Mouse (Mus musculus) ES-E14 (cell line): Measurements from ENCODE around the gene Iqschfp. TPM values are rescaled to one million over a fixed set of nuclear protein-coding genes. Genes with fewer than 3 reads are reported as not detected.

Experiments used
- DNase-seq: peaks from one replicate; pipeline ENCODE4 v3.0.0-alpha.2; 2013; ENCODE audit warnings: low read depth, low spot score
- H3K27ac ChIP-seq: 2 replicates; pipeline ENCODE4 v1.5.1; 2012; ENCODE audit warnings: low read depth, mild to moderate bottlenecking, low read length, moderate library complexity, mixed read lengths; ENCODE audit not compliant: poor library complexity, insufficient read depth, severe bottlenecking
- H3K36me3 ChIP-seq: 2 replicates; pipeline ENCODE4 v1.6.1; 2012; ENCODE audit warnings: mild to moderate bottlenecking, low read length, moderate library complexity, mixed read lengths; ENCODE audit not compliant: control insufficient read depth, poor library complexity, insufficient read depth, severe bottlenecking
- H3K4me1 ChIP-seq, 2 experiments: fragments of 150-350 bp in 1 of 2; sonication (generic) in 1 of 2; 2 replicates each; pipeline ENCODE4 v1.6.1; 2012; ENCODE audit warnings: low read length in 2 of 2, mild to moderate bottlenecking in 1 of 2, mixed read lengths in 1 of 2; ENCODE audit not compliant: control insufficient read depth in 2 of 2, insufficient read depth in 2 of 2, poor library complexity in 1 of 2
- H3K4me3 ChIP-seq, 2 experiments: fragments of 150-350 bp in 1 of 2; sonication (generic) in 1 of 2; 2 replicates each; pipeline ENCODE4 v1.5.1; 2012; ENCODE audit warnings: low read length in 2 of 2, low read depth in 1 of 2, mild to moderate bottlenecking in 1 of 2, mixed read lengths in 1 of 2; ENCODE audit not compliant: insufficient read depth in 1 of 2, poor library complexity in 1 of 2, severe bottlenecking in 1 of 2
- H3K9ac ChIP-seq: 2 replicates; pipeline ENCODE4 v1.6.1; 2012; ENCODE audit warnings: low read depth, mild to moderate bottlenecking, low read length, mixed read lengths; ENCODE audit not compliant: poor library complexity, insufficient read depth, severe bottlenecking
- H3K9me3 ChIP-seq: fragments of 150-350 bp; sonication (generic); 2 replicates; pipeline ENCODE4 v1.6.1; 2012; ENCODE audit warnings: low read depth, mild to moderate bottlenecking, low read length; ENCODE audit not compliant: control insufficient read depth, insufficient read depth
- CHD2 ChIP-seq: IDR thresholded peaks from 2 replicates; pipeline ENCODE4 v1.6.1; 2014; ENCODE audit warnings: mild to moderate bottlenecking, low read depth, low read length, inconsistent platforms
- HCFC1 ChIP-seq: IDR thresholded peaks from 2 replicates; pipeline ENCODE4 v1.6.1; 2012; ENCODE audit warnings: low read length, inconsistent platforms, borderline replicate concordance; ENCODE audit not compliant: insufficient read depth
- MAFK ChIP-seq: IDR thresholded peaks from 2 replicates; pipeline ENCODE4 v1.6.1; 2014; ENCODE audit warnings: mild to moderate bottlenecking, low read depth, low read length, inconsistent platforms; ENCODE audit not compliant: insufficient read depth
- ZC3H11A ChIP-seq: IDR thresholded peaks from 2 replicates; pipeline ENCODE4 v1.6.1; 2012; ENCODE audit warnings: low read depth, mild to moderate bottlenecking, inconsistent platforms, low read length, borderline replicate concordance
- ZNF384 ChIP-seq: IDR thresholded peaks from 2 replicates; pipeline ENCODE4 v1.6.1; 2012; ENCODE audit warnings: low read depth, low read length, inconsistent platforms
- in situ Hi-C, 2 experiments: fragments of 600-800 bp; cut with MboI; formaldehyde crosslinking; loops; one replicate each; pipeline ENCODE4 v1.15.1; 2025; ENCODE audit warnings: low sequenced_read_pairs in 2 of 2, inconsistent platforms in 1 of 2; ENCODE audit not compliant: unreplicated experiment in 2 of 2
- total RNA-seq: library from RNA; depleted of rRNA; stranded (reverse); fragments of 300-350 nt; gene quantifications from 2 replicates; pipeline ENCODE4 v1.2.3, GENCODE M21; 2012

The Iqschfp gene
- total RNA-seq, 1 experiment = not detected

- no peak for TF ChIP-seq MAFK
- TF ChIP-seq ZC3H11A = no peak
- TF ChIP-seq ZNF384 = no peak
- no peak for TF ChIP-seq CHD2
- TF ChIP-seq HCFC1 = no peak
- DNase-seq = no peak
- in situ Hi-C loops = no loop called here
Measured at GRCm38 (mm10) chr3:68656607-68657352, 764.7 kb downstream of the Iqschfp start.

DNA sequence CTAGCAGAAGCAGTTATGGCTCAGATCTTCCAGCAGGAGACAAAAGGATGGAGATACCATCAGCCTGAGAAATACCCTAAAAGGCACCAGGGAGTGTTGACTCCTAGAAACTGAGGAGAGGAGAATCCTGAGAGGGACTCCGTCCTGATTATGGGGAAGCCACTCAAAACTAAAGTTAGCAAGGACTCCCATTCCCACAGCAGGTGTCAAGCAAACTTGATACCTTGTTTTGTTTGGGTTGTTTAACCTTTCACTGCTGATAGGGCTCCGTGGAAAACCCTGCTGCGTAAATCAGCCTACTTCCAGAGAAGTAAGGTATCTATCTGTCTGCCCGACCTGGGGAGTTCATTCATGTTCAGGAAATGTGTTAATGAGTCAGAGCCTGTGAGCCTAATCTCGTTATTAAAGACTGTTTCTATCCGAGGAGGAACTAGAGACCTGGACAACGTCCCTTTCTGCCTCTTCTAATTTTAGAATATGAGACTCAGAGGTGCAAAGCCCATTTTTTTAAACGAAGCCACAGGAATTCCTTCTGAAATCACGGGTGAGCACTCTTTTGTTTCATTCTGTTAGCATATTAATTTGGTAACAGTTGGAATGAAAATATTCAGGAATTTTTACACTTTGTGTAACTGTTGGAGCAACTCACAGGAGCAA, 765.7 kb downstream of the Iqschfp start:
- in situ Hi-C loops = no loop called here
- H3K9ac ChIP-seq = no peak overlapping the region
- no peak for DNase-seq
- no peaks in the 10 kb centered on the region for H3K4me1 ChIP-seq
- H3K4me3 ChIP-seq = no peak overlapping the region
- H3K9me3 ChIP-seq = no peaks in the 10 kb centered on the region
- TF ChIP-seq CHD2 = no peak
- no peak for TF ChIP-seq ZC3H11A
- TF ChIP-seq HCFC1 = no peak
- TF ChIP-seq MAFK = no peak
- no peak for TF ChIP-seq ZNF384
- H3K27ac ChIP-seq = no peak overlapping the region
- H3K36me3 ChIP-seq = no peaks in the 10 kb centered on the region

More at GRCm38 (mm10) chr3:68656607-68657352, 764.7 kb downstream of the Iqschfp start:
- Histone ChIP-seq H3K27ac (no peak overlapping the region), H3K9me3 (no peaks in the 10 kb centered on the region), H3K36me3 (no peaks in the 10 kb centered on the region), H3K4me1 (no peaks in the 10 kb centered on the region), H3K4me3 (no peak overlapping the region), H3K9ac (no peak overlapping the region)

DNA sequence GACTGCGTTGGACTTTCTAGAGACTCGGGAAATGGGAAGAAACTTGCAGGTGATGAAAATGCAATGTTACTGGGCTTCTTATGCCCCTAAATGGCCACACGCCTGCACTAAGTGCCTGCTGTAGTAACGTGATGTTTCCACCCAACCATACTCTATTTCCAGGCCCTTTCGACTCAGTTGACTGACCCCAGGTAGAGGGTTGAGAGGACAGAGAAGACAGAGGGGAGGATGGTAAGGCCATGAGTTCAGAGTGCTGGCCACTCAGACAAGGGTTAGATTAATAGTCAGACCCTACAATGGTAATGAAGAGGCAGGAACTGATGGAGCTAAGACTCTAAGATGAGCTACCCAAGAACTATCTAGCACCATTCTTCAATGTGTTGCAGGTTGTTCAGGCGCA, 768.0 kb downstream of the Iqschfp start:
- H3K4me1 ChIP-seq = no peaks in the 10 kb centered on the region
- no peak overlapping the region for H3K9ac ChIP-seq
- no peaks in the 10 kb centered on the region for H3K9me3 ChIP-seq
- H3K36me3 ChIP-seq = no peaks in the 10 kb centered on the region
- TF ChIP-seq MAFK (no peak), HCFC1 (no peak), CHD2 (no peak), ZC3H11A (no peak)
- H3K4me3 ChIP-seq = no peak overlapping the region
- in situ Hi-C loops = no loop called here
- no peak overlapping the region for H3K27ac ChIP-seq
- DNase-seq = no peak

DNA sequence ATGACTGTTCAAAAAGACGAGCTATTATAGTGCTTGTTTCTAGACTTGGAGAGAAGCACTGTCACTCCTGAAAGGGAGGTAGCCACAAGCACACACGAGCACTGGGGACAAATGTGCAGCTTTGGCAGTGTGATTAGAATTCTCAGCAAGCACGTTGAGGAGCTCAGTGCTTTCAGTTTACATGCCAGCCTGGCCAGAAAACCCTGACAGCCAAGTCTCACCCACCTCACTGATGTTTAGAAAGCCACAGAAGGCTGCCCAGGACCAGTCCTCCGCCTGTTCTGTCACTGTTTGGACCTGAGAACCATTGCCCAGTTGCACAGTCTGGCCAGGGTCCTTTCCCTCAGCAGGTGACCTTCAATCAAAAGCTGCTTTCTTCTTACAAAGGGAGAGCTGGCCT, 768.5 kb downstream of the Iqschfp start:
- TF ChIP-seq MAFK (no peak), ZNF384 (no peak), ZC3H11A (no peak), CHD2 (no peak), HCFC1 (no peak)
- Histone ChIP-seq H3K9ac (no peak overlapping the region), H3K27ac (no peak overlapping the region), H3K36me3 (no peaks in the 10 kb centered on the region), H3K4me1 (no peaks in the 10 kb centered on the region), H3K9me3 (no peaks in the 10 kb centered on the region), H3K4me3 (no peak overlapping the region)
- DNase-seq = no peak
- in situ Hi-C loops = no loop called here
